Mouse (Mus musculus) spleen, adult 2 months (tissue): ENCODE measurements around the gene Prkcg.

Experiments
- CTCF ChIP-seq: fragments of 200-500 bp; IDR thresholded peaks from 2 replicates; pipeline ENCODE4 v1.5.1; 2011; ENCODE audit warnings: mild to moderate bottlenecking, inconsistent platforms; ENCODE audit not compliant: insufficient read depth, insufficient read length, insufficient replicate concordance; ENCODE audit errors: extremely low read depth
- POLR2A ChIP-seq: fragments of 200-500 bp; IDR thresholded peaks from 2 replicates; pipeline ENCODE4 v1.6.1; 2011; ENCODE audit warnings: low read depth, low read length, inconsistent platforms

DNA sequence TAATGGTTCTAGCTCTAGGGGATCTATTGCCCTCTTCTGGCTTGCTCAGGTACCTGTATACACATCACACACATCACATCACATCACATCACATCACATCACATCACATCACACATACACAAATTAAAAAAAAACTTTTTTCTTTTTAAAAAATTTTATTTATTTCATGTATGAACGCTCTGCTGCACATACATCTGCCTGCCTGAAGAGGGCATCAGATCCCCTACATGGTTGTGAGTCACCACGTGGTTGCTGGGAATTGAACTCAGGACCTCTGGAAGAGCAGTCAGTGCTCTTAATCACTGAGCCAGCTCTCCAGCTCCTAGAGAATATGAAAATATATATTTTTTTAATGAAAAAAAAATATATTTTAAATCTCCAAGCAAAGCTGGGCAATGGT is 49.8 kb upstream of the Prkcg start:
- TF ChIP-seq POLR2A, result no peak
- TF ChIP-seq CTCF, result no peak
